Mouse (Mus musculus) cerebellum, postnatal 10 days (tissue): ENCODE results near the gene Clvs2.

Experiments used
- DNase-seq, 2 experiments: peaks; one replicate each; pipeline ENCODE4 v3.0.0; 2021; ENCODE audit warnings: mixed read lengths in 2 of 2

Gene Clvs2

GRCm38 (mm10) chr10:33624131-33624879 lies at the start of gene Clvs2:
Gene Clvs2, minus strand, starts transcription at chr10:33624769.
- peak; percentile 67 to 70 for DNase-seq

- peak; percentile 94 to 97 for DNase-seq
Observed at GRCm38 (mm10) chr10:33653142-33653541, 28.6 kb upstream of the Clvs2 start.

- peak; percentile 3 to 9 for DNase-seq
Observed at GRCm38 (mm10) chr10:33623577-33623991, 985 bp downstream of the Clvs2 start.

- no peak for DNase-seq
Observed at GRCm38 (mm10) chr10:33622700-33623099, 1.9 kb downstream of the Clvs2 start.

- no peak for DNase-seq
Observed at GRCm38 (mm10) chr10:33616207-33616606, 8.4 kb downstream of the Clvs2 start.

- DNase-seq, result no peak
Observed at GRCm38 (mm10) chr10:33613197-33613596, 11.4 kb downstream of the Clvs2 start.

- DNase-seq, result peak in 1 of 2 experiments; percentile 4
Observed at GRCm38 (mm10) chr10:33592732-33593131, 31.8 kb downstream of the Clvs2 start.

- no peak for DNase-seq
Observed at GRCm38 (mm10) chr10:33588800-33589199, 35.8 kb downstream of the Clvs2 start.

GRCm38 (mm10) chr10:33587118-33587517 lies 37.5 kb downstream of the Clvs2 start:
- no peak for DNase-seq

GRCm38 (mm10) chr10:33558081-33558480 lies 66.5 kb downstream of the Clvs2 start:
- no peak for DNase-seq

GRCm38 (mm10) chr10:33540331-33540730 lies 84.2 kb downstream of the Clvs2 start:
- no peak for DNase-seq
